Mouse (Mus musculus) C2C12 (cell line): ENCODE data around the gene Prr12.

ENCODE experiments used
- CEBPB ChIP-seq: IDR thresholded peaks from one replicate; pipeline ENCODE4 v1.6.1; 2011; ENCODE audit warnings: low read depth, mild to moderate bottlenecking, control low read depth, moderate library complexity
- CTCF ChIP-seq: IDR thresholded peaks from one replicate; pipeline ENCODE4 v1.5.1; 2011; ENCODE audit not compliant: control insufficient read depth, insufficient read depth, insufficient read length
- FOSL1 ChIP-seq: IDR thresholded peaks from one replicate; pipeline ENCODE4 v1.8.0; 2011; ENCODE audit warnings: mild to moderate bottlenecking, low read length; ENCODE audit not compliant: poor library complexity, insufficient read depth, severe bottlenecking
- MAX ChIP-seq: IDR thresholded peaks from one replicate; pipeline ENCODE4 v1.6.1; 2011; ENCODE audit warnings: mild to moderate bottlenecking, control low read depth
- MYOD1 ChIP-seq: IDR thresholded peaks from one replicate; pipeline ENCODE4 v1.6.1; 2011; ENCODE audit warnings: low read depth; ENCODE audit not compliant: control insufficient read depth, insufficient read length
- MYOG ChIP-seq: IDR thresholded peaks from one replicate; pipeline ENCODE4 v1.6.1; 2011; ENCODE audit not compliant: control insufficient read depth, insufficient read length; ENCODE audit errors: extremely low read depth
- USF1 ChIP-seq: IDR thresholded peaks from one replicate; pipeline ENCODE4 v1.6.1; 2011; ENCODE audit warnings: low read depth, mild to moderate bottlenecking, control low read depth, moderate library complexity

DNA sequence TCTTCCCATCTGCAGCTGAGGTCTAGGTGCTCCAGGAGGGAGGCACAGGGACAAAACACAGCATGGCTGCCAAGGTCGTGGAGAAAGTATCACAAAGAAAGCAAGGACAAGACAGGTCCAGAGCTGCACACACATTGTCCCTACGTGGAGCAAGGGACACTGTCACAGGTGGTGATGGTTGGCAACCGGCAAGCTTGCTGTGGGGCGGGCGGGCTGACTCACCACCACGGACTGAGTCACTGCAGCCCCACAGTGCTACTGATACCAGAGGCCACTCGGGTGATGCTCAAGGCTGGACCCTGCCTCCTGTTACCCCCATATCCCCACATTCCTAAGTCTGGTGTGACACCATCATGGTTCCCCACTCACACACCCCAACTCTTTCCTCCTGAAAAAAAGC is 50.2 kb downstream of the Prr12 start:
- TF ChIP-seq CTCF = no peak
- TF ChIP-seq FOSL1 = peak; percentile 5
- TF ChIP-seq USF1 = no peak
- TF ChIP-seq MYOG = no peak
- TF ChIP-seq MAX = no peak
- no peak for TF ChIP-seq CEBPB
- TF ChIP-seq MYOD1 = peak; percentile 52
